Mouse (Mus musculus) cerebellum, adult (tissue): Measurements from ENCODE around the gene Prkce.

Experiments used
- ATAC-seq: cut with Nextera tagmentation; 2 replicates; pipeline ENCODE4 v1.9.2; 2017; ENCODE audit warnings: mild to moderate bottlenecking, moderate library complexity, mixed read lengths; ENCODE audit not compliant: insufficient number of reproducible peaks, low FRiP score, low TSS enrichment

The Prkce gene

DNA sequence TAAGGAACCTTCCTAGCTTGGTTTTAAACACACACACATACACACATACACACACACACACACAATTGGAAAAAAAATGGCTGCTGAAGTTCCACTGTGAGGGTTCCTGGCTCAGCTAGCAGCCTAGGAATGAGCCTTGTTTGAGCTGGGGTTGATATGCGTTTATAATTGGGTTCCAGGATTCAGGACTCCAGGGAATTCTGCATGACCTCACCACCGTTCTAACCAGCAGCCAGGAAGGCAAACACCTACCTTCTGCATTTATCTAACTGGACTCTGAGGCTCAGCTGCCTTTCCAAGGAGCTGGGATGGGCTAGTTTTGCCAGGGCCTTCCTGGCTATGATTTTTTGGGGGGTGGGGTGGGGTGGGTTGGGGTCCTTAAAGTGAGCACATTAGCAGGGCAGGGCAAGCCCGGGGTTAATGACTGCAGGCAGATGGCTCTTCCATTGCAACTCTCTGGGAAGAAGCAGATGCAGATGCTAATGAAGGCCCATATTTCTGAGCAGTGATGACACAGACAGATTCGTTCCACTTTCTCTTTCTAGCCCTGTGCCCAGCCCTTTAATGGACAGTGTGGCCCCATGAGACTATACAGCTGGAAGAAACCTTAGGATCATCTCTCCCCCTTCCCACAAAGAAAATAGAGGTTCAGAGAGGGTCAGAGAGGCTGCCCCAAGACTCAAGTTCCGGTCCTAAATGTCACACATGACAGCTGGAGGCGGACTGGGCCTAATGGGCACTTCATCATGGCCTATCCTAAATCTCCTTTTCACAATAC is 156.5 kb downstream of the Prkce start:
- no peak for ATAC-seq

DNA sequence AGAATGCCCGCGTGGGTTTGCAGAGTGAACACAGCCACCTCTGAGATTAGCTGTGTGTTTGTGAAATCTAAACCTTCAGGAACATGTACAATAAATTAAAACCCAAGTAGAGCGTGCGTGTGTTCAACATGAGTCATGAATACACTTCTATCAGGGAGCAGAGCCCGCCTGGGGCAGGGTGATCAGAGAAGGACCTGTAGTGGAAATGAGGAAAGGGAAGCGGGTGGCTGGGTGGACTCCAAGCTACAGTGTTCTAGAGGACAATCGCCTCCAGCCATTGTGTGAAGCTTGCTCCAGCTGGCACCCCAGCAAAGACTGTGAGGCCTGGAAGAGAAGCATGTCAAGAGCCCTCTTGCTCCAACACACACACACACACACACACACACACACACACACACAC is 157.2 kb downstream of the Prkce start:
- no peak for ATAC-seq

DNA sequence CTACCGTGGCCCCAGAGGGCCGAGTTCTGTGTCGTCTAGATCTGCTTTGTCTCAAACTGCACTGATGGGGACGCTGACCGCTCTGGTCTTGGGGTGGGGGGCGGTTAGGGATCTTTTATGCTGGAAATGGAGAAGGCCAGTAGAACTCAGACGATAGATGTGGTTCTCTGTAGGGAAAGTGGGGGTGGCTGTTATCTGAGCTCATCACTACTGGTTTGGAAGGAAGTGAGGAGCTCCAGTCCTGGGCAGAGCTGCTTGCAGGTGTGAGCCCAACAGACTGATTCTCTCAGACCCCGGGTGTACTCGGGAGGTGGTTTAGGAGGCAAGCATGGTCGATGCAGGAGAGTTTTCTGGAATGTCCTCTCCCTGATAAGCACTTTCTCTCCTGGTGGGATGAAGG is 157.7 kb downstream of the Prkce start:
- no peak for ATAC-seq

DNA sequence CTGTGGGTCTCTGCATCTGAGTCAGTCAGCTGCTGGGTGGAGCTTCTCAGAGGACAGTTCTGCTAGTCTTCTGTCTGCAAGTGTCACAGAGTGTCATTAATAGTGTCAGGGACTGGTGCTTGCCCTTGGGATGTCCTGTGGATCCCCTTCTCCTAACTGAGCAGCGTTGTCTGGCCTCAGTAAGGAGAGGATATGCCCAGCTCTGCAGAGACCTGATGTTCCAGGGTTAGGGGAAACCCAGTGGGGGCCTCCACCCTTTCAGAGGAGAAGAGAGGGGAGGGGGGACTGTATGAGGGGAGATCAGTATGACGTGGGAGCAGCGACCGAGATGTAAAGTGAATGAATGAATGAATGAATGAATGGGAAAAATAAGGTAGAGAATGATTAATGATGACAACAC is 160.4 kb downstream of the Prkce start:
- ATAC-seq, result no peak

DNA sequence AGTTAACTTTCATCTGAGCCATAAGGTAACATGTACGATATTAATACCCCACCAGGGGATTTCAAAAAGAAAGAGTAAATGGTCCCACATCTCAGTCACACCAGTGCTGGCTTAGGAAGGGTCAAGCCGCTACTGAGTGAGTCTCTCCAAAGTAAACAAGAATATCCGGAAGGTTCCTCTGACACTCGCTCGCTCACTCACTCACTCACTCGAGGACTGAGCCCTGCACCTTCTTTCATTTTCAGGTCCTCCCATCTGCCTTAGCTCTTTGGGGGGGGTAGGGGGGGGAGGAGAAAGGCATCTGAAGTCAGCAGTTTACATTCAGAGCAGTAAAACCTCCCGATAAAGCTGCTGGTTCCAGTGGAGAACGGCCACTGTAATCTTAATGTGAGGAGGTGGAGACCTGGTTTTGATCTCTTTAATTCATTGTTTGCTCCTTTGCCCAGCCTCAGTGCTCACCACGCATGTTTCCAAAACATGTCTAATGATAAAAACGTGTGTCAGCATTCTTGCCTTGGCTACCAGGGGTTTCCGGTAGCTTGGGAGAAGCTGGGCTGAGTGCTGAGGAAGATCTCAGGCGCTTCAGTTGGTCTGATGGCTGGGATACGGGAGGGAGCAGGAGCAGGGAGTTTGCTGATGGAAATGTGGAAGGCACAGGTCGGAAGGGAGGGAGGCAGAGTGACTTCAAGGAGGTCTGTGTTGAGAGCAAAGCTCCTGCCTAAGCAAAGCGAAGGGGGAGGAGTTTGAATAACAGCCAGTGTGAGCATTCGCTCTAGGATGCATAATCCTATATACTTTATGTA is 161.9 kb downstream of the Prkce start:
- no peak for ATAC-seq

DNA sequence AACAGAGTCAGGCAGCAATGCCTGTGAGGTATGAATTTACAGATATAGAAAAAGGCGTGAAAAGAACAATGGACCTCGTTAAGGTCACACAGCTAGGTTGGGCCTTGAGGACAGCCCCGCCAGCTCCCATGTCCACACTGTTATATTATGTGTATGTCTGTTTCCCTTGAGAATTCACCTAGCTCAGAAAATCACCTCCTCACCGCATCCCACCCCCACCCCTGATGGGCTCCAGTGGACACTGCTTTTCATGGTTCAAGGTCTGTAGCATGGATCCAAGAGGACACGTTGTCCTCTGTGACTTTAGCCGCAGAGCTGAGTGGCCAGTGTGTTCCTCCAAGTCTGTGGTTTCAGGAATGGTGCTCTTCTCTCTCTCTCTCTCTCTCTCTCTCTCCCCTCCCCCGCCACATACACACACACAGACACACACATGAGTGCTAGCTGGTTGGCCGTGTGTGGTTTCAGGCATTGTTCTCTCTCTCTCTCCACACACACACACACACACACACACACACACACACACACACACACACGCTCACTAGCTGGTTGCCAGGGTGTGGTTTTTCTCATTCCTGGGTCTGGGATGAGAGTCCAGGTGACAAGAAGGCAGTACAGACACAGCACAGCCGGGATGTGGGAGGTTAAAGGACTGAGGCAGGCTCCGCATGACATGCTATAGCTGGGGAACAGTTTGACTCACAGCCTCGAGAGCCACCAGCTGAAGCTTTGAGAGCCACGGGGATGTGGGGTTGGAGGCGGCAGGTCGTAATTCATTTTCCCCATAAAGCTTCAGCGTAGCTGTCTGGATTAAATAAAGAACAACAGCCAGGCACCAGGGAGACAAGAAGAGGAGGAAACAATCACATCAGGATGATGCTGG is 162.7 kb downstream of the Prkce start:
- no peak for ATAC-seq

DNA sequence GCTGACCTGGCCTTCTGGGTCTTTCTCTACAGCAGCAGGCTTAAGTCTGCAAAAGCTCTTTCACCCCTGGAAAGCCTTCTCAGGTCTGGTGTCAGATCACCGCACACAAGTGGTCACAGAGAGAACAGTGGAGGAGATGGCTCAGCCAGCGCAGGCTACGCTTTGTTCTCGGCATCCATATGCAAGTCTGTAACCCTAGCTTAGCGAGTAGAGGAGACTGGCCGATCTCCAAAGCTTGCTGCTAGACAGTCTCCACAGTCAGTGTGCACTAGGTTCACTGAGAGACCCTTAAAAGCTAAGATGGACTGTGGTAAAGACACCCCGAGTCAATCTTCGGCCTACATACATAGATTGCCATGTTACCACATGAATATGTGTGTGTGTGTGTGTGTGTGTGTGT is 164.2 kb downstream of the Prkce start:
- no peak for ATAC-seq

DNA sequence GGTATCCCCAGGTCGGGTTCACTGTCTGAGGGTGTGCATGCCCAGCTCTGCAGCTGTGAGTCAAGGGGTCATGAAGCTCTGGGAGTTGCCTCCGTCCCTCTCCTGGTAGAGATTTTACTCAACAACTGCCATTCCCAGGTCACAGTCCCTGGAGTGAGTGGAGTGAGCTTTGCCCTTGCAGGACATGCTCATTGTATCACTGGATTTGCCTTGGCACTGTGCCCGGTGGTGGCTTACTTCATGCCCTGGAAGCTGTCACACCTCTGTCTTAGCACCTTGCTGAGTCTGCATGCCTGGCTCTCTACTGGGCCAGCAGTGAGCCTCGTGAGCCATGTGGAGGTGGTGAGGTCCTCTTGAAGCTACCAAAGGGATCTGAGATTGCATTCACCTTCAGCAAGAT is 167.4 kb downstream of the Prkce start:
- ATAC-seq, result no peak

DNA sequence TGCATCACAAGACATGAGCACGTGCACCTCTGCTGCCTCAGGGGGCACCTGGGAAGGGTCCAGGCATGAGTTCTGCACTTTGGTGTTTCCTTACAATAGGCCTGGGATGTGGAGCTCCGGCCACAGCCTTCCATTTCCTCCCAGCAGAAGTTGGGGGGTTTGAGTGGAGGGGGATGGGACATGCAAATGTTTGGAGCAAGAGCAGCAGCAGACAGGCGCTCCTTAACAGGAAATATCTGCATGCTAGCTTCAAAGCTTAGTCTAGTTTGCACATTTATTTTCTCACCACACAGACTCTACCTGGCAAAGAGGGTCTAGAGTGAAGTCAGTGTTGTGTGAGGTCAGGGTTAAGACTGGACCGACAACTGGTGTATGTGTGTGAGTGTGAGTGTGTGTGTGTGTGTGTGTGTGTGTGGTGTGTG is 169.1 kb downstream of the Prkce start:
- ATAC-seq, result no peak

DNA sequence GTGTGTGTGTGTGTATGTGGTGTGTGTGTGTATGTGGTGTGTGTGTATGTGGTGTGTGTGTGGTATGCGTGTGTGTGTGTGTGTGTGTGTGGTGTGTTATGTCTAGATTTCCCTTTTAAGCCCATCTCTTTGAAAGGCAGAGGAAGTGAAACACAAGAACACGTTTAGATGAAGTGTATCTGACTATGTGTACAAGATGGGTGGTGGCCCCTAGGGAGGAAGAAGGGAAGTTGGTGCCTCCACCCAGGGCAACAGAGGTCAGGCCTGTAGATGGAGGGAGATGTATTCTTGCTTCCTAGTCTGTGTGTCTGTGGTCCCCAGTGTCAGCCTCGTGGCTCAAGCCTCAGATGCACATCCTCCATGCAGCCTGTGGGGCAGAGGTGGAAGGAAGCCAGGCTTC is 169.5 kb downstream of the Prkce start:
- ATAC-seq, result no peak

DNA sequence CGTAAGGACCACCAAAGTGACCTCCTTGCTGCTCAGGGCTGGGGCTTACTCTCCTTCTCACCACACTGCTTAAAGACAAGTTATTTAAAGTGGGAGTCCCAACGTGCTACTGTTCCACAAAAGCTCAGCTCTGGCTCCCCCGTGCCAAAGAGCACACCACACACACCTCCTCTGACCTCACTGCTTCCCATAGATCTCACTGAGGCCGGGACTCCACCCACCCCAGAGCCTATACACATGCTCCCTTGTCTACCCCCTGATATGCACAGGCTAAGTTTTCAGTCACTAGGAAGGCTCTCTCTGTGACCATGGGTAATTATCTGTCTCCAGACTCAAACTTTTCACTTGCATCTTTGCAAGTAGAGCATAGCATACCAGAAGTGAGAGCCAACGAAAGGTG is 170.7 kb downstream of the Prkce start:
- no peak for ATAC-seq

DNA sequence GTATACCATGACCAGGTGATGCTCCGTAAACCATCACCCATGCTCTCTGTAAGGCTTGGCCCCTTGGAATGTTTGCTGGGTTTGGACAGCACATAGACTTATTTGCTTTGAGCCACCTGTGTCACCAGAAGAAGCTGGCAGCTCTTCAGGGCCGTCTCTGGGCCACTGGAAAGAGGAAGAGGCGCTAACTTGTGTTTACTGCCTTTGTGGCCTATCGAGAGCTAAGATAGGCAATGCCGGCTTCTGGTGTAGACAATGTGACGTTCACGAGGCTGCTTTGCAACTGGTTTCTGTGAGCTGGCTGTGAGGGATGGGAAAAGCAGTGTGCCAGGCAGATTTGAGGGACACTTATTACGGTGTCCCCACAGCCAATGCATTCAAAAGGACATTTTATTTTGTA is 176.4 kb downstream of the Prkce start:
- ATAC-seq, result no peak; the same call in 1 of the 2 replicates

DNA sequence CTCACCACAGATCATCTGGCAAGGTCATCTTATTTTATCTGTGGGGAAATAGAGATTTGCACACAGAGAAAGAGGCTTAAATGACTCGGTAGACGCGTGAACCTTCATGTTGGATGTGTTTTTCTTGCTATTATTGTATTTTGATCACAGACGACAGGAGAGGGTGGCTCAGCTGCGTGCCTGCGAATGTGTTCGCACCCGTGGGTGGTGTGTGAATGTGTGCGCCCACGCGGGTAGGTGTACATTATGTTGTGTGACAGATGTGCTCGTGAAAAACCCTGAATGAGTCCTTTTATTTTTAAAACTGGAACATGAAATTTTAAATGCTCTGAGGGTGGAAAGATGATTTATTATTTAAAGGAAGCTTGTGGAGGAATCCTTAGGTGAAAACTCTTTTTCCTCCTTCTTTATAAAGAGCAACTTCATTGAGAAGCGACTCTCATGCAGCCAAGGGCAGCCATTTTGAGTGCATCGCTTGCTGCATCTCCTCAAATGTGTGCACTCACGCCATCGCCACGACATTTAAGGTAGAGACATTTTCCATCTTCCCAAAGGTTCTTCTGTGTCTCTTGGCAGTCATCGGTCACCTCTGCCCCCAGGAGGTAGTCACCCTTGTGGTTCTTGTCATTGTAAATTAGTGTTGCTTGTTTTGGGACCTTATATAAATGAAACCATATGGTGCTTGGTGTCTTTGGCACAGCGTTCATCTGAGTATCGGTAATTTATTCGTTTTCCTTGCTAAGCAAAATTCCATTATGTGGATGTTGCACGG is 177.8 kb downstream of the Prkce start:
- ATAC-seq, result 0 out of 2 replicates have a peak, but pooled peaks have one; percentile 37

DNA sequence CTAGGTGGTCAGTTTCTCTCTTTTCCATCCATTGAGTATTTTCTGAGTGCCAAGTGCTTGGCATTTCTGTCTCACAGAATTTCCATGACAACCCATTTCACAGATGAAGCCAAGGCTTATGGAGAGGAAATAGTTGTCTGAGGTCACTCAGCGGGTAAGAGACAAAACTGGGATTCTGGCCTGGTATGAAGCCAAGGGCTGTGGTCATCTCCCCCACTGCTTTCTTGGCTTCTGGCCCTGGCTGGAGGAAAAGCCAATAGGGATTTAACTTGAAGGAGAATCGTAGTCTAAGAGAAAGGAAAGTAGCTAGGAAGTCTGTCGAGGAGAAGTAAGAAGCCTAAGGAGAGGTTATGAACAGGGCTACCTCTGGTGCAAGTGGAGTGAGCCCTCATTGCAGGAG is 182.7 kb downstream of the Prkce start:
- no peak for ATAC-seq

DNA sequence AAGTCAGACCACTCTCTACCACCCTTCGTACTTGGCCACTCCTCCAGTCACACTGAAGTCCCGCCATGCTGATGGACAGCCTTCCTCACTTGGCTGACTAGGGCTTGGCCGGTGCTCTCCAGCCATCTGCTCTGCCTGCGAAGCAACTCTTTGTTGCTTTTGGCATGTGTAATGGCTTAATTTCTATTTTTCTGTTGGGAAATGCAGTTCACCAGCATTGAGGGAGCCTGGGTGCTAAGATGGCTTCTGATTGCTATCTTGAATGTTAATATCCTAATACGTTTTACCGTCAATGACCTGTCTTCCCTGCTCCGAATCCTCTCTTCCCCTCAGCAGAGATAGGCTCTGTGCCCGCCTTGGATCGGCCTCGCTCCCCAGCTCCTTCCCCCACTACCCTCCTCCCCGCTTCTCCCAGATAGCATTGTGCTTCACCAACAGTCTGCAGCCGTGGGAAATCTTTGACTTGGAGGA is 183.2 kb downstream of the Prkce start:
- ATAC-seq, result peak; percentile 79

DNA sequence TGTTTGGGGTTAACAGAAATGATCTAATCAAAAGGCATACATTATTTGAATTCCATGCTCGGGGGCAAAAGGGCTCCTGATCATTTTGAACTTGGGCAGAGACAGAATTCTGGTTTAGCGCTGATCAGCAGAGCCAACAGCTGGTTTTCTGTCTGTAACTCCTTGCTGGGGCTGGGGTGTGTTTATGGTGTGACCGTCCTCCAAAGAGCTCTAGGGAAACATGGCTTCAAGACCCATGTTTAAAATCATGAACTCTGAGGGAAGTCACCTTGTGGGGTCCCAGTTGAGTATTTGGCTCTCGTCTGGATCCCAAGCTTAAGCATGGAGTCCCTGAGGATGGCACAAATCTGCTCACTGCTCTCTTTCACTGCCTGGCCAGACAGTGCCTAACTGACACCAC is 183.7 kb downstream of the Prkce start:
- no peak for ATAC-seq

DNA sequence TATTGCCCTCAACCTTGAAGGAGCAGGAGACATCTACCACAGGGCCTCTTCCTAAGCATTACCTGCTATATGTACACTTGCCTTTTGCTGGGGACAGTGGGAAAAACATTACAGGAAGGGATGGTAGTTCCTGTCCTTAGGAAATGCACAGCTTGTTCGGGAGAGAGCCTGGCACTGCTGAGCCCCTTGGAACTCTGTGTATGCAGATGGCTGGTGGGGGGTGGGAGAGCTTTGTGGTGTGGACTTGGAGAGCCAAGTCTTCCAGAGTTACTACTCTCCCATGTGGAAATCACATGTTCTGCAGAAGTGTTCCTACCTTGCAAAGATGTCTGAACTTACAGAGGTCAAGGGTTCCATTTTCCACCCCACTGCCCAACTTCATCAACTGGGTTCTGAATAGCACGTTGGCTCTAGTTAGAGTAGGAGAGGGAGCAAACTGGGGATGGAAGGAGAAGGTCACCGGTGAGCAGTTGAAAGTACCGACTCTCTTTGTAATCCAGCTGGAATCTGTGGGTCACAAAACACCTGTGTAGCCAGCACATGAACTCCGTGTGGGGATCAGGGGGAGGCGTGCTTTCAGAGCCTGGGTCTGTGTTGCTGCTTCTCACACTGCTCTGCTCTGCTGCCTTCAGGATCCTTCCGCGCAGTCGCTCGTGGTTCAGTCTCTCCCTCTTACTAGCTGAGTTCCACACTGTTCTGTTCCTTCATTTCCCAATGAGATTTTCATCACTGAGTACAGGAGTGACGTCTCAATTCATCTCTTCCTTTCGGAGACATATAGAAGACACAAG is 184.9 kb downstream of the Prkce start:
- ATAC-seq, result no peak

DNA sequence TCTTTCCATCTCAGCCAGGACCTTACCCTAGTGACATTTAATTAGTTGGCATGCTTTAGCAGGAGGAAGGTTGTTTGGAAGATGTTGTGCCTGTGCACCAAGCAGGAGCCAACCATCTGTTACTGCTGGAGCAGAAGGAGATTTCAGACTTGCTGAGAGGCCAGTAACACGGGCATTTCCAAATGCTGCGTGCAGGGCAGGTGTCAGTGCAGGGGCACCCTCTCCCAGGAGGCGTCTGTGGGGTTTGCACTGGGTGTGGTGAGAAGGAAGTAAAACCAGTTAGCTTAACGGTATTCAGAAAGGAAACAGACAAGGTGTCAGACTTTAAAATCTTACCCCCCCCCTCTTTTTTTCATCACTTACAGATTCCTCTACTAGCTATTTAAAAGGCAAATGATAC is 186.1 kb downstream of the Prkce start:
- peak; percentile 62 for ATAC-seq

DNA sequence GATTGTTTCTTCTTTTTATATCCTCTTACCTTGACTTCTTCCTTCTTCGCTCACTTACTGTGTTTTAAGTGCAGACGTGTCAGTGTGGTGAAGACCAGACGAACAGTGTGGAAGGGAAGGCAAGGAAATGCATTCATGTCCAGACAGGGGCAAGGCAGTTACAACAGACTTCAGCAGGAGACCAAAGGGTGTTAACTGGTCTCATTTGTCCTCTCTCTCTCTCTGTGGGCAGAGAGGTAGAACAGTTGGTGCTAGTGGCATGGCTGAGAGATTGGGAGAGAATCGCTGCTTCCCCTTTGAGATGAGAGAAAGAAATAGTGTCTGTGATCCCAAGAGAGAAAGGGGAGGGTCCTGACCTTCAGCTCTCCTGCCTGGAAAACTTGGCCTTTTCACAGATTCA is 186.5 kb downstream of the Prkce start:
- no peak for ATAC-seq
